Mouse (Mus musculus): ENCODE results near the gene Plekha8. TPM values are rescaled to one million over a fixed set of nuclear protein-coding genes. Genes with fewer than 3 reads are reported as not detected.

Plekha8 gene
- polyA plus RNA-seq (2012; rRNA removed) (1.2 and 1.7 TPM in 2 replicates), polyA plus RNA-seq (2014; fragmentation: Nextera tagmentation; extraction: Ambion mirVana) (2.6 and 3.7 TPM in 2 replicates)

- Histone ChIP-seq H3K4me1 (replicated peaks; ENCODE audit: control insufficient read depth in 2 of 2, insufficient read depth in 2 of 2, low read length in 1 of 2) (peaks cover 0 to 9% of the 10 kb centered on the region in 2 experiments; a peak in 3 of 4 replicates), H3K4me2 (ENCODE audit: low read depth) (peak within 1 kb of the TSS; percentile 88), H3K9ac (replicated peaks) (peak within 1 kb of the TSS; percentile 75), H3K27ac (no peak within 1 kb of the TSS), H3K36me3 (replicated peaks; ENCODE audit: control insufficient read depth, insufficient read depth, low read depth) (no peaks in the 10 kb centered on the region), H3K4me3 (ENCODE audit: insufficient read depth in 1 of 2, low read depth in 2 of 2, low read length in 2 of 2) (peak within 1 kb of the TSS; percentile 79 to 91), H3K9me3 (ENCODE audit: control insufficient read depth, low read length) (no peaks in the 10 kb centered on the region), H3K27me3 (ENCODE audit: control insufficient read depth, insufficient read depth, low read length) (peaks cover 7% of the 10 kb centered on the region)
- under 1% methylated on average over 49 of the region's 49 CpGs for WGBS (ENCODE audit: insufficient replicate concordance)
- DNase-seq (ENCODE audit: low read depth in 3 of 3, low spot score in 3 of 3) (peak; percentile 66 to 75 (median 67)), ATAC-seq (ENCODE audit: insufficient read depth) (peak; percentile 87)
- TF ChIP-seq EP300 (IDR thresholded peaks at IDR 0.05; ENCODE audit: low read depth) (no peak), CTCF (IDR thresholded peaks at IDR 0.05; ENCODE audit: low read depth) (no peak)
Measured at GRCm38 (mm10) chr6:54594469-54595329, at the start of gene Plekha8. Plekha8 (plus strand) TSS chr6:54595111.

- ATAC-seq (ENCODE audit: insufficient read depth) (no peak), DNase-seq (ENCODE audit: low read depth in 3 of 3, low spot score in 3 of 3) (no peak)
- WGBS (ENCODE audit: insufficient replicate concordance), result 65% methylated on average over 13 of the region's 13 CpGs
- H3K27me3 ChIP-seq (ENCODE audit: control insufficient read depth, insufficient read depth, low read length), result no peaks in the 10 kb centered on the region
- H3K36me3 ChIP-seq (replicated peaks; ENCODE audit: control insufficient read depth, insufficient read depth, low read depth), result no peaks in the 10 kb centered on the region
- no peak overlapping the region for H3K27ac ChIP-seq
- TF ChIP-seq CTCF (IDR thresholded peaks at IDR 0.05; ENCODE audit: low read depth) (no peak), EP300 (IDR thresholded peaks at IDR 0.05; ENCODE audit: low read depth) (no peak)
- no peak overlapping the region for H3K4me3 ChIP-seq (ENCODE audit: insufficient read depth in 1 of 2, low read depth in 2 of 2, low read length in 2 of 2)
- no peak overlapping the region for H3K4me2 ChIP-seq (ENCODE audit: low read depth)
- no peaks in the 10 kb centered on the region for H3K4me1 ChIP-seq (replicated peaks; ENCODE audit: control insufficient read depth in 2 of 2, insufficient read depth in 2 of 2, low read length in 1 of 2)
- no peaks in the 10 kb centered on the region for H3K9me3 ChIP-seq (ENCODE audit: control insufficient read depth, low read length)
- H3K9ac ChIP-seq (replicated peaks), result no peak overlapping the region
Measured at GRCm38 (mm10) chr6:54548314-54549019, 46.4 kb upstream of the Plekha8 start.

GRCm38 (mm10) chr6:54549311-54549710 lies 45.6 kb upstream of the Plekha8 start:
- no peak overlapping the region for H3K27ac ChIP-seq
- no peak overlapping the region for H3K4me2 ChIP-seq (ENCODE audit: low read depth)
- no peaks in the 10 kb centered on the region for H3K27me3 ChIP-seq (ENCODE audit: control insufficient read depth, insufficient read depth, low read length)
- H3K9ac ChIP-seq (replicated peaks), result no peak overlapping the region
- H3K9me3 ChIP-seq (ENCODE audit: control insufficient read depth, low read length), result no peaks in the 10 kb centered on the region
- DNase-seq (ENCODE audit: low read depth in 3 of 3, low spot score in 3 of 3) (no peak), ATAC-seq (ENCODE audit: insufficient read depth) (no peak)
- no peak for TF ChIP-seq EP300 (IDR thresholded peaks at IDR 0.05; ENCODE audit: low read depth)
- no peak for TF ChIP-seq CTCF (IDR thresholded peaks at IDR 0.05; ENCODE audit: low read depth)
- H3K4me3 ChIP-seq (ENCODE audit: insufficient read depth in 1 of 2, low read depth in 2 of 2, low read length in 2 of 2), result no peak overlapping the region
- H3K36me3 ChIP-seq (replicated peaks; ENCODE audit: control insufficient read depth, insufficient read depth, low read depth), result no peaks in the 10 kb centered on the region
- no peaks in the 10 kb centered on the region for H3K4me1 ChIP-seq (replicated peaks; ENCODE audit: control insufficient read depth in 2 of 2, insufficient read depth in 2 of 2, low read length in 1 of 2)
- WGBS (ENCODE audit: insufficient replicate concordance), result 48% methylated on average over 4 of the region's 4 CpGs

- Histone ChIP-seq H3K4me2 (ENCODE audit: low read depth) (no peak overlapping the region), H3K9me3 (ENCODE audit: control insufficient read depth, low read length) (no peaks in the 10 kb centered on the region), H3K4me1 (replicated peaks; ENCODE audit: control insufficient read depth in 2 of 2, insufficient read depth in 2 of 2, low read length in 1 of 2) (no peaks in the 10 kb centered on the region), H3K27me3 (ENCODE audit: control insufficient read depth, insufficient read depth, low read length) (no peaks in the 10 kb centered on the region), H3K4me3 (ENCODE audit: insufficient read depth in 1 of 2, low read depth in 2 of 2, low read length in 2 of 2) (no peak overlapping the region), H3K9ac (replicated peaks) (no peak overlapping the region), H3K36me3 (replicated peaks; ENCODE audit: control insufficient read depth, insufficient read depth, low read depth) (no peaks in the 10 kb centered on the region), H3K27ac (no peak overlapping the region)
- no peak for DNase-seq (ENCODE audit: low read depth in 3 of 3, low spot score in 3 of 3)
- ATAC-seq (ENCODE audit: insufficient read depth), result no peak
- TF ChIP-seq CTCF (IDR thresholded peaks at IDR 0.05; ENCODE audit: low read depth), result no peak
- no peak for TF ChIP-seq EP300 (IDR thresholded peaks at IDR 0.05; ENCODE audit: low read depth)
- 70% methylated on average over 6 of the region's 7 CpGs for WGBS (ENCODE audit: insufficient replicate concordance)
Measured at GRCm38 (mm10) chr6:54550801-54551323, 44.0 kb upstream of the Plekha8 start.

Measured in liver, embryonic 14.5 days (tissue).